Mouse (Mus musculus) skeletal muscle tissue, adult 2 months (tissue): ENCODE data around the gene Ism1.

Source experiments
- DNase-seq: peaks from one replicate; pipeline ENCODE4 v3.0.0-alpha.2; 2012; ENCODE audit warnings: low read depth, low spot score

The Ism1 gene

DNA sequence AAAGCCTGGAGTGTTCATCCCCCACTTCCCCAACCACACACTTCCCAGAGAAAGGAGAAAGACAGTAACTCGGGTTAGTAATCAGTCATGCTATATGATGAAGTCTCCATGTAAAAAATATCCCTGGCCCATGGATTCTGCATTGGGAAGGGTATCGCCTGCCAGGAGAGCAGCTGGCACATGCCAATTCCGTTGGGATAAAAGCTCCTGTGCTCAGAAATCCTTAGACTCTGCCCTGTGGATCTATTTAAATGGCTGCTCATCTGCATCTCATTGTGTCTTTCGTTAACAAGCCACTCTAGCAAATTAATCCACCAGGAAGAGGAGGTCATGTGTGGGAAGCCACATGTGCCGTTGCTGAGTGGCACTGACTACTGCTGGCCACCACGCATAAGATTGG lies 129.9 kb downstream of the Ism1 start:
- DNase-seq: no peak
